In genomic region chr7:30886852-30887251, GRCm38 (mm10) we compare ENCODE assay signal across 18 mouse cellular contexts. TPM values are rescaled to one million over a fixed set of nuclear protein-coding genes. Genes with fewer than 3 reads are reported as not detected.
"Had no signal": no experiment of that assay in that cellular context is flagged by ENCODE, and none has a peak within 500 bp of the region (broad histone marks: within the 10 kb centered on the region; RNA-seq: fewer than 3 reads in every experiment).

No protein-coding gene starts in this region.

- DNase-seq: kidney, adult 8-10 months; kidney, postnatal 25 days; liver, embryonic 13.5 days; liver, postnatal 0 days; midbrain, embryonic 14.5 days; retina, postnatal 1 day; right cerebral cortex, postnatal 4 days had no signal

- H3K9ac ChIP-seq: limb, embryonic 15.5 days; liver, embryonic 13.5 days; liver, postnatal 0 days; neural tube, embryonic 12.5 days had no signal

- H3K4me3 ChIP-seq: limb, embryonic 15.5 days; liver, embryonic 13.5 days; midbrain, embryonic 10.5 days; neural tube, embryonic 12.5 days had no signal

- H3K27ac ChIP-seq: limb, embryonic 15.5 days; liver, embryonic 13.5 days; midbrain, embryonic 10.5 days; neural tube, embryonic 12.5 days; stomach, postnatal 0 days had no signal

- H3K4me1 ChIP-seq: limb, embryonic 15.5 days; liver, embryonic 13.5 days; midbrain, embryonic 10.5 days; neural tube, embryonic 12.5 days had no signal

- H3K4me2 ChIP-seq: limb, embryonic 15.5 days; liver, embryonic 13.5 days; neural tube, embryonic 12.5 days had no signal

- H3K36me3 ChIP-seq: limb, embryonic 15.5 days; liver, embryonic 13.5 days; midbrain, embryonic 10.5 days; neural tube, embryonic 12.5 days had no signal

- ATAC-seq: liver, postnatal 0 days had no signal

- H3K27me3 ChIP-seq: limb, embryonic 15.5 days; liver, embryonic 13.5 days; neural tube, embryonic 12.5 days had no signal

- H3K9me3 ChIP-seq: limb, embryonic 15.5 days; liver, embryonic 13.5 days; midbrain, embryonic 10.5 days; neural tube, embryonic 12.5 days had no signal

RNA-seq across cellular contexts. Expression of gene Cd22, which starts 6.7 kb away (rescaled TPM):
- total RNA-seq: layer of hippocampus, postnatal 25 days; left cerebral cortex, postnatal 25 days had no signal
- polyA plus RNA-seq: limb, embryonic 11.5 days; midbrain, embryonic 14.5 days; neural tube, embryonic 12.5 days had no signal

RNA-seq across cellular contexts. Expression of gene Ffar1, which starts 25.5 kb away (rescaled TPM):
- total RNA-seq: layer of hippocampus, postnatal 25 days; left cerebral cortex, adult 8-10 months; left cerebral cortex, postnatal 25 days had no signal
- polyA plus RNA-seq: kidney, embryonic 16.5 days; limb, embryonic 11.5 days; limb, embryonic 15.5 days; liver, embryonic 13.5 days; lung, embryonic 16.5 days; midbrain, embryonic 10.5 days; midbrain, embryonic 14.5 days; neural tube, embryonic 12.5 days had no signal

RNA-seq across cellular contexts. Expression of gene Ffar3, which starts 30.9 kb away (rescaled TPM):
- total RNA-seq: layer of hippocampus, postnatal 25 days; left cerebral cortex, adult 8-10 months; left cerebral cortex, postnatal 25 days had no signal
- polyA plus RNA-seq: limb, embryonic 15.5 days; liver, embryonic 13.5 days; liver, postnatal 0 days; lung, embryonic 16.5 days; midbrain, embryonic 10.5 days; midbrain, embryonic 14.5 days; neural tube, embryonic 12.5 days had no signal

RNA-seq across cellular contexts. Expression of gene Hamp2, which starts 37.6 kb away (rescaled TPM):
- total RNA-seq: layer of hippocampus, postnatal 25 days; left cerebral cortex, adult 8-10 months; left cerebral cortex, postnatal 25 days; neutrophil, adult 5-6 weeks had no signal
- polyA plus RNA-seq: kidney, embryonic 16.5 days; limb, embryonic 11.5 days; limb, embryonic 15.5 days; liver, embryonic 13.5 days; lung, embryonic 16.5 days; midbrain, embryonic 10.5 days; midbrain, embryonic 14.5 days; neural tube, embryonic 12.5 days had no signal
